Mouse (Mus musculus): Measurements from ENCODE around the gene Ank2.

- TF ChIP-seq CTCF (IDR thresholded peaks at IDR 0.05; ENCODE audit: low read depth, low read length): no peak
- TF ChIP-seq POLR2A (IDR thresholded peaks at IDR 0.05; ENCODE audit: extremely low read depth, insufficient read depth, low read length): no peak
Observed at GRCm38 (mm10) chr3:127512794-127513335, 13.7 kb upstream of the Ank2 start.

Measured in liver, adult 2 months (tissue).